Mouse (Mus musculus) brain, embryonic 14.5 days (tissue): Measurements from ENCODE around the gene Pitpnm2.

Experiments used
- CTCF ChIP-seq: fragments of 200-500 bp; IDR thresholded peaks from 2 replicates; pipeline ENCODE4 v1.5.1; 2012; ENCODE audit warnings: inconsistent platforms, mild to moderate bottlenecking, moderate library complexity, borderline replicate concordance; ENCODE audit not compliant: insufficient read depth, insufficient read length; ENCODE audit errors: extremely low read depth
- POLR2A ChIP-seq: fragments of 200-500 bp; IDR thresholded peaks from 2 replicates; pipeline ENCODE4 v1.6.1; 2012; ENCODE audit warnings: mild to moderate bottlenecking, inconsistent platforms, borderline replicate concordance; ENCODE audit not compliant: poor library complexity, insufficient read depth, insufficient read length, severe bottlenecking; ENCODE audit errors: extremely low read depth

GRCm38 (mm10) chr5:124252580-124253320 is 3.2 kb upstream of the Pitpnm2 start:
- TF ChIP-seq POLR2A (no peak), CTCF (no peak)
